Mouse (Mus musculus) lung, adult 18-20 months (tissue): Measurements from ENCODE around the gene Nek1.

Experiments used
- DNase-seq, 2 experiments: peaks; one replicate each; pipeline ENCODE4 v3.0.0; 2022; ENCODE audit warnings: mixed read lengths in 2 of 2

The Nek1 gene

DNA sequence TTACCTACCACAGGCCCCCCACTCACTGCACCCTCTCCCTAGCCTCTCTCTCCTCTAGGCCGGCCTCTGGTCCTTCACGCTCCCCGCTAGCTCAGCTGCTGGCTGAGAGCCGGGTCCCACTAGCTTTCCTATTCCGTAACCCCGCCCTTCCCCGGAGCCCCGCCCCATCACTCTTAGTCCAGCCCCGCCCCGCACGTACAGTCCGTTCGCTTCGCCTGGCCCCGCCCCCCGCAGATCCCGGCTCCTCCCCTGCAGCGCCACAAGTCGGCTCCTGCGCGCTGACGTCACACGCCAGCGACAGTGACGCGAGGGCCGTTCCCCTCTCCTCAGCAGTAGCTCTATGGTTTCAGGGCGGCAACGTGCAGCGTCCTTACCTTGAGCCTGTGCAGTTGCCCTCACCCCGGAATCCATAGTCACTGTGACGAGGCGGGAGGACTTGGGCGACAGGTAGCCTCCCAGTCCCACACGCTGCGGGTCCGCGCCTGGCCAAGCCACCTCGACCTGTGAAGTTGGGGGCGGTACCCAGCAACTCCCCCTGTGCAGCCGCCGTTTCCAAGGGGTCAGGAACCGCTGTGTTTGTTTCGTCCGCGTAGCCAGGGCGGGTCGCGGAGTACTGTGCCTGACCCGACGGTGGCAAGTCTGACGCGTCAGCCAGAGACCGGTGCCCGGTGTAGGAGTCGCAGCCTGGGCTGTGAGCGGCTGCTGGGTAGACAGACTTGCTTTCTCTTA is at the start of gene Nek1:
Gene Nek1, plus strand, starts transcription at position 286 of the 729 bp plus-strand sequence.
- peak; percentile 96 to 98 for DNase-seq

- DNase-seq = no peak
Measured at GRCm38 (mm10) chr8:60947503-60947902, 45.5 kb upstream of the Nek1 start.

DNA sequence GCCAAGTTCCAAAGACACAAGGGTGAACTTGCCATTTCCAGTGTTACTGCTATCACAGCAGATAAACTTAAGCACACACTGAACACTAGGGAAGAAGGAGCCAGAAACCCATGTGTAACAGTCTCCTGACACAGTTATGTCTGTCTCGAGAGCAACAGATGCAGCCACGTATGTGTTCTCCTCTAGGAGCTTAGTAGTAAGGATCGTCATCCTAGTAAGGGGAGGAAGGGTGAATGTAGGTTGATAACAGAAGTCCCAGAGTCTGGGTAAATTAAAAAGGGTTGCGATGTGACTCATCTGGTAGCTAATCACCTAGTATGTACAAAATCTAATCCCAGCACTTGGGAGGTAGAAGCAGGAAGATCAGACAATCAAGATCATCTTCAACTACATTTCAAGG is 43.1 kb upstream of the Nek1 start:
- DNase-seq = no peak

DNA sequence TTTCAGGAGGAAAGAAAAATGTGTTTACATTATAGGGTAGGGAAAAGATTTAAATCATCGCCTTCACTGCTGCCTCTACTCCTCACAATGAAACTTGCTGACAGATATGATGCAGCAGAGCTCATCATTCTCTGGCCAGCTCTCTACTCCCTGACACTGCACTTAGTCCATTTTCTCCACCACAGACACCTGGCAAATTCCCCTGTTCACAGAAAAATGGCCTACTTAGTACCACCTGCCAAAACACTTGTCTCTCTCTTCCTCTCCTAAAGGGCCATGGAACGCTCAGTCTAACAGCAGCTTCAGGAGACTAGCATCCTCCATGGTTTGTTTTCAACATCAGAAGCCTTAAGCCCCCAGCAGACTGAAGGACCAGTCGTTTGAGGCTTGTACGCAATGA is 41.7 kb upstream of the Nek1 start:
- no peak for DNase-seq

- no peak for DNase-seq
Measured at GRCm38 (mm10) chr8:60951757-60952156, 41.2 kb upstream of the Nek1 start.

GRCm38 (mm10) chr8:60952803-60953202 is 40.2 kb upstream of the Nek1 start:
- DNase-seq = no peak

DNA sequence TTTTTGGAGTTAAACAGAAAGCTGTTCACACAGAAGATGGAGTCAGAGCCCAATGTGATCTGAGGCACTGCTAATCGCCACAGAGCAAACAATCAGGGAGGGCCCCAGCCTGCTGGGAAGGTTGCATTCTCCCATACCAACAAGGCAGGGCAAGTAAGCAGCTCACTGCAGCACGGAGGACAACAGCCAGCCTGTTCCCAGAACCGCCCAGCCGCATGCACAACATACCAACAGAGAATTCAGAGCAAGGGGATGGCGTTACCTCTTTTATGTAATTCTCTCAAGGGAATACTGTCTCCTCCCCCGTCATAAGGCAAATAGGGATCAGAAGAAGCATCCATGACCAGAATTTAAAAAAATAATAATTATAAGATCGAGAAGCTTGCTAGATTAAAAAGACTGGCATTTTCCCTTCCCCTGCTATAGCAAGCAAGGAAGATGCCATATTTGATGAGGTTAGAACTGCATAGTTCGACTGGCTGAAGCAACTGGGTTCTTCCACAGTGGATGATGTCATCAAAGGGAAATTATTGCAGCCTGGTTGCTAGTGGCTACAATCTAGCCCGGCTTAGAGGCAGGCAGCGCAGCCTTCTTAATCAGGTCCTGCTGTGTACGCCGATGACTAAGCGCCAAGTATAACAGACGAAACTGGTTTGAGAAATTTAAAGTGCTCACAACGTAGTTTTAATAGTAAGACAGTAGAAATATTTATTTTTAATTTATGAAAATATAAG is 38.5 kb upstream of the Nek1 start:
- peak; percentile 73 to 83 for DNase-seq

DNA sequence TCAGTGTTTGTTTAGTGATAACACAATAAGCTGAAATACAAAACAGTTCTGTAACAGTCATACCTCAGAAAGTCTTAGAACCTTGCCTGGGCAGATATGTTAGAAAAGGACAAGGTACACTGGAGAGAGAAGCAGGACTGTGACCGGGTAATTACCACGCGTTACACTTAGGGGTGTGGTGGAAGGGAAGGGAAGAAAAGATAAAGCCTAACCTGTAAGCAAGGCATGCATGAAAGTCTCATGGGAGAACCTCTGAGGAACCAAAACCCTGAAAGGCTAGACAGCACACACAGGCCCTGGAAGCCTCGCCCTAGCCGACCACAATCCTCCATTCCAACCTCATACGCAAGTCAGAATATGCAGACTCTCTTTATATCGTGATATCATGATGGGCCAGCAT is 36.1 kb upstream of the Nek1 start:
- DNase-seq = no peak

GRCm38 (mm10) chr8:60962763-60963162 is 30.2 kb upstream of the Nek1 start:
- no peak for DNase-seq

GRCm38 (mm10) chr8:60963931-60964330 is 29.1 kb upstream of the Nek1 start:
- DNase-seq = no peak

- DNase-seq = no peak
Measured at GRCm38 (mm10) chr8:60964518-60964917, 28.5 kb upstream of the Nek1 start.

- DNase-seq = peak in 1 of 2 experiments; percentile 16
Measured at GRCm38 (mm10) chr8:60965306-60965705, 27.7 kb upstream of the Nek1 start.

DNA sequence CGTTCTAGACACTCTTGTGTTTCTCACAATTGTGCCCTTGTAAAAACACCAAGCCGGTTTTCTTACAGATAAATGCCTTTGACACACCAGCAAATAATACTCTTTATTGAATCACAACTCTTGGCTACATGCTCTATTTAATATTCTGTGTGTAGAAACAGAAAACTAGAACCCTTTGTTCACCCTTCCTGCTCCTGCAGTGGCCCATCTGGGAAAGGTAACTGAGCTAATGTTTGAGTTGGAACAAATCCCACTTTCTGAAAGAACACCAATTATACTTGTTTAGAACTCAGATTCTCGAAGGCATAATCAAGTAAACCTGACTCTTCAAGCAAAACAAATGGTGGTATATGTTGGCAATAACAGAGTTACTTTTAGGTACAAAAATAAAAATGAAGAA is 27.3 kb upstream of the Nek1 start:
- no peak for DNase-seq

DNA sequence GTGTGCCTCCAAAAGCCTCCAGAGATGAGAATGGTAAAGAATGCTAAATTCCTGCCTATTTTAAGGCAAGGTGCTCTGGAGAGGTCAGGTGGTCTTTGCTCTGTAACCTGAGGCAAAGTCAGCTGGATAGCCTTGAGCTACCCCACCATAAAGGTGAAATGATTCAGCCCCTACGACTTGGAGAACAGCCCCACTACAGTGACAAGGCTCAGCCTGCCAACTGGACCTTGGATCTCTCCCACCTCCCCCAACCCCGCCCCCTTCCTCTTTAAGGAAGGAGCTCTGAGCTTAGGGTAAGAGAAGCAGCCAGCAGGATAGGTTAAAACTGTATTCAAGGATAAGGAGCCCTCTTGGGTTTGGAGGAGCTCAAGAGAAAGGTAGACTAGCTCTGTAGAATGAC is 23.9 kb upstream of the Nek1 start:
- DNase-seq = no peak

DNA sequence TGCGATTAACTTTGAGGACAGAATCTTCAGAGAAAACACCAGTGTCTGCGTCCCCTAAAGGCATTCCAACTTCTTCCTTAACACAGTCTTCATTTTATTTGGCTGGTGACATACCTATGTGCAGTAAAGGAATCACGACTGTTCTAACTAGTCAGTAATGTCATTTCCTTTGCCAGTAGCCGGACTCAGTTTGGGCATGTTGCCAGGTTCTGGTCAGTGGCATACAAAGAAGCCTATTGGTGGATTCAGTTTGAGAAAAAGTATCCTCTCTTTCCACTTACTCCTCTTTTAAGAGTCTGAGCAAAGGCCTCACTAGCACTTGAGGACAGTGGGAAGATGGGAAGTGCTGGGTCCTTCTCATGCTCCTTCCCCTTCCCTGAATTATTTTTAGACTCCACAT is 21.2 kb upstream of the Nek1 start:
- DNase-seq = no peak

DNA sequence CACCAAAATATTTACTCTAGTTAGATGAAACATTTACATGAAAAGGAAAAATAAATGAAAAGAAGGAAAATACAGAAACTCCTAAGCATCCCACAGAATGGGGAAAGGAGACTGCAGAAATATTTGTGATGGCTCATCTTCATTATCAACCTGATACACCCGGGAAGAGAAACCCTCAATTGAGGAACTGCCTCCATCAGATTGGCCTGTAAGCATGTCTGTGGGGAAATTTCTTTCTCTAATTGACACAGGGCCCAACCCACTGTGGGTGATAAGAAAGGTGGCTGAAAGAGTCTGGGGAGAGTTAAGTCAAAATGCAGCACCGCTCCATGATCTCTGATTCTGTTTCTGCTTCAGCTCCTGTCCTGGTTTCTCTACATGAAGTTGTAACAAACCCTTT is 19.5 kb upstream of the Nek1 start:
- DNase-seq = no peak

DNA sequence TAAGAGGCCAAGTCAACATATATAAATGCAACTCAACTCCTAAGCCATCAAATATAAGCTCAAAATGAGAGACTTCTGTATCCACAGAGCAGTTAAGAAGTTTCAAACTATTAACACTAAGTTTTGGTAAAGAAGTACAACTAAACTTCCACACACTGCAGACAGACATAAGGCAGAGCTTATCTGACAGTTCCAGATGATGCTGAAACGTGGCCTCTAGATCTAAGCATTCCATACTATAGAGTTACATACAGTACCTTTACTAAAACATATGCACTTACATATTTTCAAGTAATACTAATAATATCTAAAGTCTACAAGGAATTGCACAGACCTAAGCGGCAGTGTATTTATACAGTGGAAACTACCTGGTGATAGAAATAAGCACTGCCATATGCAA is 18.2 kb upstream of the Nek1 start:
- no peak for DNase-seq

DNA sequence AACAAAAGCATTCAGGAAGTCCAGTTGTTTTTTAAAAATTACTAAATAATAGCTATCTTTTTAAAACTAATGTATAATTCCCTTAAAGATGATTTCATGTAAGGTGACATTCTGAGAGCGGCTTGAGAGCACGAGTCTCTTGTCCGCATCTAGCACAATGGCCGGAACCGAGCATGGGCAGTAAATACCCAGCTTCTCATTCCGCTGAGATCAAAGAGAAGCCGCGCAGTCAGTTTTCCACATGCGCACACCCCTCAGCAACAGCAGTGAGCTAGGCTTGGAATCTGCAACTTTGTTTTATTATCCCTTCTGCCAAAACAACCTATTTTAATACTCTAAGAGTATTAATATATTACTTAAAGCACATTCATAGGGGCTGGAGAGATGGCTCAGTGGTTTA is 16.2 kb upstream of the Nek1 start:
- no peak for DNase-seq

DNA sequence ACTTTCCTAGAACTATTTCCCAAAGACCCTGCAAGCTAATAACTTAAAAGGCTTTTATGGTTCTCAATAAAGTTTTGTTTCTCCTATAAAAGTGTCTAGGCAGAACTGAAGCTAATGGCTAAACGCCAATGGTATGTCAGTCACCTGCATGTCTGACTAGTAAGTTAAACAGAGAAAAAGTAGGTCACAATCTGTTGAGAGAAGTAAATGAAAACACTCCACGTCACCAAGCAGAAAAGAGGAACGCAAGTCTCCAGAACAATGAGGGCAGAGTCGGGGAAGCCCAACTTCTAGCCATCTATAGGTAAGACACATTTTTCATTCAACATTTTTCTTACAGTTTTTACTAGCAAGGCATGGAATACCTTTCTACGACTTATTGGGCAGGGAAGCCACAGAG is 14.5 kb upstream of the Nek1 start:
- DNase-seq = no peak

DNA sequence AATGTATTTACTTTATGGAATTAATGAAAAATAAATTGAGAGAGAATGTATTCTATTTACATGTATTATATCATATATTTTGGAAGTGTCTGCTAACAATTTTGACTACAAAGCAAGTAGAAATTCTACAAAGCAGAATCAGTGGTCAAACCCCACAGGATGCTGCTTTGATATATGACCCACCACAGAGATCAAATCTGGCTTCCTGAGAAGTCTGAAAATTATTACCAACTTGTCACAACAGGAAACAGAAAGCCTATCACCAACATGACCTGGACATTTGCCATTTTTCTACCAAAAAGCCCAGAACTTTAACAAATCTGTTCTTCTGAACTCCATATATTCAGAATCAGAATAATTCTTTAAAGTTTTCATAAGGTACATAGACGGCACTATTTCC is 11.6 kb upstream of the Nek1 start:
- DNase-seq = no peak

- DNase-seq = peak; percentile 98
Measured at GRCm38 (mm10) chr8:60982701-60983687, 10.0 kb upstream of the Nek1 start, which contains the start of gene Clcn3. Gene Clcn3, minus strand, starts transcription at chr8:60983300.

- peak; percentile 82 to 84 for DNase-seq
Measured at GRCm38 (mm10) chr8:60983688-60984079, 9.3 kb upstream of the Nek1 start.
